Mouse (Mus musculus): ENCODE results near the gene Hist3h2ba. TPM values are rescaled to one million over a fixed set of nuclear protein-coding genes. Genes with fewer than 3 reads are reported as not detected.

Hist3h2ba gene
- total and polyA plus RNA-seq, 3 experiments = not detected

DNA sequence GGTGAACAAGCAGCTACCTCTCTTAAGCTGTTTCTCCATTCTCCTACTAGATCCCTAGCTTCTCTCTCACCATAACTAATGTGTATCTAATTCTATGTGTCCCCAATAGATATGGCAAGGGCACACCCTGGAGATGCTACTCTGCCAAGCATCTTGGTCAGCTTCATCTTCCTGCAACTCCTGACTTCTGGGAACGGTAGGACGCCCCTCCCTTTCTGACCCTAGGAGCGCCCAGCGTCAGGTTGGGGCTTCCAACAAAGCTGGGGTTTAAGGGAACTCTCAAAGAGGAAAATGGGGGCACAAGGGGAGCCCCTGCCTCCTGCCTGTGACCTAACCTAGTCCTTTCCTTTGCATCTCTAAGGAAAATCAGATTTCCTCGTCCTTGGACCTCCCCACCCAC is 30.0 kb upstream of the Hist3h2ba start:
- H3K4me1 ChIP-seq (ENCODE audit: control insufficient read depth in 1 of 2, insufficient read depth in 2 of 2) = peaks cover 12 to 29% of the 10 kb centered on the region in 2 experiments
- in situ Hi-C loops (cut with MboI; ENCODE audit: low pct_ligation_motif_present, low pct_unique_long_range_greater_than_20kb, low sequenced_read_pairs) (no loop called here), dilution Hi-C loops (cut with MboI; ENCODE audit: extremely low pct_ligation_motif_present, extremely low pct_unique_long_range_greater_than_20kb, low sequenced_read_pairs) (no loop called here)
- H3K9ac ChIP-seq (ENCODE audit: insufficient read depth, low read depth) = no peak overlapping the region
- H3K79me2 ChIP-seq (replicated peaks; ENCODE audit: control insufficient read depth, extremely low read depth, insufficient read depth, poor library complexity, severe bottlenecking) = no peaks in the 10 kb centered on the region
- no peaks in the 10 kb centered on the region for H3K9me3 ChIP-seq (replicated peaks; ENCODE audit: low read length)
- TF ChIP-seq ETS1 (conservative IDR thresholded peaks at IDR 0.05; ENCODE audit: low read depth, low read length) (no peak), ZMIZ1 (IDR thresholded peaks at IDR 0.05; ENCODE audit: low read depth, low read length) (no peak), USF2 (conservative IDR thresholded peaks at IDR 0.05; ENCODE audit: low read depth, low read length) (no peak), IRF4 (IDR thresholded peaks at IDR 0.05; ENCODE audit: low read depth, low read length) (no peak), JUND (conservative IDR thresholded peaks at IDR 0.05; ENCODE audit: low read depth, low read length) (no peak), CHD2 (IDR thresholded peaks at IDR 0.05; ENCODE audit: low read length) (no peak), MAZ (IDR thresholded peaks at IDR 0.05; ENCODE audit: low read depth, low read length) (no peak), BHLHE40 (IDR thresholded peaks at IDR 0.05; ENCODE audit: low read depth, low read length) (no peak), TBP (conservative IDR thresholded peaks at IDR 0.05; ENCODE audit: low read depth, low read length) (no peak), ZNF384 (IDR thresholded peaks at IDR 0.05; ENCODE audit: low read depth, low read length) (no peak), CTCF (conservative IDR thresholded peaks at IDR 0.05 in 1 of 2, IDR thresholded peaks at IDR 0.05 in 1 of 2; ENCODE audit: low read depth in 2 of 2, low read length in 2 of 2) (no peak), NRF1 (IDR thresholded peaks at IDR 0.05; ENCODE audit: low read depth, low read length) (no peak), MEF2A (IDR thresholded peaks at IDR 0.05; ENCODE audit: borderline replicate concordance, low read depth, low read length) (no peak), HCFC1 (IDR thresholded peaks at IDR 0.05; ENCODE audit: low read depth, low read length) (no peak), CHD1 (IDR thresholded peaks at IDR 0.05; ENCODE audit: low read depth, low read length) (no peak), POLR2A (IDR thresholded peaks at IDR 0.05; ENCODE audit: low read depth, low read length) (no peak), SMC3 (IDR thresholded peaks at IDR 0.05; ENCODE audit: low read depth, low read length) (no peak), PAX5 (IDR thresholded peaks at IDR 0.05; ENCODE audit: low read length) (no peak), ELF1 (IDR thresholded peaks at IDR 0.05; ENCODE audit: low read depth, low read length) (no peak)
- no peak overlapping the region for H3K27ac ChIP-seq (ENCODE audit: insufficient read depth, low read depth)
- no peak overlapping the region for H3K4me3 ChIP-seq (replicated peaks in 1 of 3; ENCODE audit: low read depth in 2 of 3, low read length in 2 of 3, poor library complexity in 1 of 3)
- no peak overlapping the region for H3K4me2 ChIP-seq (ENCODE audit: insufficient read depth, low read depth, poor library complexity, severe bottlenecking)
- no peak for DNase-seq (ENCODE audit: extremely low read depth)
- H3K27me3 ChIP-seq (replicated peaks) = peaks cover 69% of the 10 kb centered on the region
- no peaks in the 10 kb centered on the region for H3K36me3 ChIP-seq (replicated peaks in 1 of 2; ENCODE audit: control insufficient read depth in 1 of 2, insufficient read depth in 1 of 2, low read length in 1 of 2)

GRCm38 (mm10) chr11:58922420-58922819 is 26.3 kb upstream of the Hist3h2ba start:
- no peaks in the 10 kb centered on the region for H3K79me2 ChIP-seq (replicated peaks; ENCODE audit: control insufficient read depth, extremely low read depth, insufficient read depth, poor library complexity, severe bottlenecking)
- peaks cover 6 to 17% of the 10 kb centered on the region in 2 experiments for H3K4me1 ChIP-seq (ENCODE audit: control insufficient read depth in 1 of 2, insufficient read depth in 2 of 2)
- H3K27ac ChIP-seq (ENCODE audit: insufficient read depth, low read depth) = no peak overlapping the region
- in situ Hi-C loops (cut with MboI; ENCODE audit: low pct_ligation_motif_present, low pct_unique_long_range_greater_than_20kb, low sequenced_read_pairs) (loop anchor here (5.0 kb wide), 1 partner anchor 35 kb away; no protein-coding TSS in a partner anchor), dilution Hi-C loops (cut with MboI; ENCODE audit: extremely low pct_ligation_motif_present, extremely low pct_unique_long_range_greater_than_20kb, low sequenced_read_pairs) (no loop called here)
- no peaks in the 10 kb centered on the region for H3K36me3 ChIP-seq (replicated peaks in 1 of 2; ENCODE audit: control insufficient read depth in 1 of 2, insufficient read depth in 1 of 2, low read length in 1 of 2)
- TF ChIP-seq RCOR1 (conservative IDR thresholded peaks at IDR 0.05; ENCODE audit: low read depth, low read length) (no peak), RAD21 (IDR thresholded peaks at IDR 0.05; ENCODE audit: low read depth, low read length) (peak; percentile 77), SMC3 (IDR thresholded peaks at IDR 0.05; ENCODE audit: low read depth, low read length) (peak; percentile 47; the same call in 1 of the 2 replicates), IRF4 (IDR thresholded peaks at IDR 0.05; ENCODE audit: low read depth, low read length) (peak; percentile 55; the same call in 1 of the 2 replicates), MEF2A (IDR thresholded peaks at IDR 0.05; ENCODE audit: borderline replicate concordance, low read depth, low read length) (peak; percentile 13; the same call in 1 of the 2 replicates), CTCF (conservative IDR thresholded peaks at IDR 0.05 in 1 of 2, IDR thresholded peaks at IDR 0.05 in 1 of 2; ENCODE audit: low read depth in 2 of 2, low read length in 2 of 2) (peak in 1 of 2 experiments; percentile 73; a peak in 2 of 4 replicates), ELF1 (IDR thresholded peaks at IDR 0.05; ENCODE audit: low read depth, low read length) (0 out of 2 replicates have a peak, but pooled peaks have one; percentile 2), ZKSCAN1 (IDR thresholded peaks at IDR 0.05; ENCODE audit: borderline replicate concordance, low read depth, low read length) (no peak), MYC (IDR thresholded peaks at IDR 0.05; ENCODE audit: low read depth, low read length) (no peak)
- peak overlapping the region; percentile 25; the same call in 1 of the 2 replicates for H3K4me2 ChIP-seq (ENCODE audit: insufficient read depth, low read depth, poor library complexity, severe bottlenecking)
- peak; percentile 58 for DNase-seq (ENCODE audit: extremely low read depth)
- H3K9me3 ChIP-seq (replicated peaks; ENCODE audit: low read length) = no peaks in the 10 kb centered on the region
- H3K4me3 ChIP-seq (replicated peaks in 1 of 3; ENCODE audit: low read depth in 2 of 3, low read length in 2 of 3, poor library complexity in 1 of 3) = no peak overlapping the region
- H3K27me3 ChIP-seq (replicated peaks) = peaks cover 49% of the 10 kb centered on the region
- no peak overlapping the region for H3K9ac ChIP-seq (ENCODE audit: insufficient read depth, low read depth)

Measured in CH12.LX (cell line).